Mouse (Mus musculus) macrophage (primary cell): ENCODE results near the gene Phldb1. TPM values are rescaled to one million over a fixed set of nuclear protein-coding genes. Genes with fewer than 3 reads are reported as not detected.

Experiments
- H3K27ac ChIP-seq: fragments of 350-480 bp; formaldehyde crosslinking; 2 replicates; pipeline ENCODE4 v1.9.0; 2021
- H3K36me3 ChIP-seq: fragments of 350-480 bp; formaldehyde crosslinking; 2 replicates; pipeline ENCODE4 v1.9.0; 2021; ENCODE audit errors: inconsistent target
- H3K4me3 ChIP-seq: fragments of 350-480 bp; formaldehyde crosslinking; 2 replicates; pipeline ENCODE4 v1.9.0; 2021; ENCODE audit errors: inconsistent target
- H3K79me2 ChIP-seq: fragments of 350-480 bp; formaldehyde crosslinking; 2 replicates; pipeline ENCODE4 v1.9.0; 2021; ENCODE audit errors: inconsistent target
- WGBS: methylation state at CpG from one replicate; pipeline ENCODE4 v1.1.7; 2026; ENCODE audit warnings: inconsistent platforms; ENCODE audit not compliant: missing documents; 5-methylcytosine and 5-hydroxymethylcytosine counted together
- polyA plus RNA-seq: library from polyadenylated mRNA; stranded (reverse); fragments of 250-400 nt; gene quantifications from 3 replicates; pipeline ENCODE4 v1.2.4, GENCODE M21; 2018; ENCODE audit warnings: inconsistent platforms

Gene Phldb1
- polyA plus RNA-seq, 1 experiment from 2014 or later: 2.4 TPM

GRCm38 (mm10) chr9:44721154-44721876 lies 13.7 kb downstream of the Phldb1 start:
- H3K36me3 ChIP-seq: no peaks in the 10 kb centered on the region
- WGBS: 2% methylated on average over 30 of the region's 40 CpGs
- no peaks in the 10 kb centered on the region for H3K79me2 ChIP-seq
- H3K27ac ChIP-seq: no peak overlapping the region
- peak overlapping the region; percentile 49 for H3K4me3 ChIP-seq

GRCm38 (mm10) chr9:44720358-44721153 lies 14.4 kb downstream of the Phldb1 start:
- 21% methylated on average over 9 of the region's 9 CpGs for WGBS
- H3K27ac ChIP-seq: no peak overlapping the region
- H3K36me3 ChIP-seq: no peaks in the 10 kb centered on the region

DNA sequence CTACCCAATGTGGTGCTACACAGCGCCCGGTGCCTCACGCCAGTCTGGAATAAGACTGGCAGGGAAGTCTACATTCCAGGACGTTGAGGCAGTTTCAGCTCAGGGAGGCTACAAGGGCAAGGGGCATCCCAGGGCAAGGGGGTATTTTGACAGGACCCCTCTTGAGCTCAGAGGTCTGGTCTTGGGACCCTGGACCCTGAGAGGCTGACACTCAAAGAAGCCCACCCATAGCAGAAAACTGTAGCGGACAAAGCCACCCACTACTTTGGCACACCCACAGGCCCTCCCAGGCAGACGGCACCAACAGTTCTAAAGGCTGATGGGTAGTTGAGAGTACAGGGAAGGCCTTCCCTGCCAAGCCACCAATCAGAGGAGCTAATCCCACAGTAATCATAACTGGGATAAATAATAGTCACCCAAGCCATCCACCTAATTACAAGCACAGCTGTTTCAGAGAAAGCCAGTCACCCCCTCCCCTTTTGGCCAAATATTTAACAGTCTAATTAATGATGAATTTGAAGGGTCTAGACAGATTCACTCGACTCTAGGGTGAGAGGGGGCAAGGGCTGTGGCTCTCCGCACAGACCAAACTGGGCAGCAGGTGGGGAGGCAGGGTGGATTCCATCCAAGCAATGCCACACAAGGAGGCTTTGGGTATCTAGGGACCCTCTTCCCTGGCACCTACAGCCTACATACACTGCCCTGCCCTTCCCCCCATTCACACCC lies 15.2 kb downstream of the Phldb1 start:
- H3K4me3 ChIP-seq: no peak overlapping the region

More at GRCm38 (mm10) chr9:44720358-44721153, 14.4 kb downstream of the Phldb1 start:
- Histone ChIP-seq H3K79me2 (no peaks in the 10 kb centered on the region), H3K4me3 (peak overlapping the region; percentile 49)

DNA sequence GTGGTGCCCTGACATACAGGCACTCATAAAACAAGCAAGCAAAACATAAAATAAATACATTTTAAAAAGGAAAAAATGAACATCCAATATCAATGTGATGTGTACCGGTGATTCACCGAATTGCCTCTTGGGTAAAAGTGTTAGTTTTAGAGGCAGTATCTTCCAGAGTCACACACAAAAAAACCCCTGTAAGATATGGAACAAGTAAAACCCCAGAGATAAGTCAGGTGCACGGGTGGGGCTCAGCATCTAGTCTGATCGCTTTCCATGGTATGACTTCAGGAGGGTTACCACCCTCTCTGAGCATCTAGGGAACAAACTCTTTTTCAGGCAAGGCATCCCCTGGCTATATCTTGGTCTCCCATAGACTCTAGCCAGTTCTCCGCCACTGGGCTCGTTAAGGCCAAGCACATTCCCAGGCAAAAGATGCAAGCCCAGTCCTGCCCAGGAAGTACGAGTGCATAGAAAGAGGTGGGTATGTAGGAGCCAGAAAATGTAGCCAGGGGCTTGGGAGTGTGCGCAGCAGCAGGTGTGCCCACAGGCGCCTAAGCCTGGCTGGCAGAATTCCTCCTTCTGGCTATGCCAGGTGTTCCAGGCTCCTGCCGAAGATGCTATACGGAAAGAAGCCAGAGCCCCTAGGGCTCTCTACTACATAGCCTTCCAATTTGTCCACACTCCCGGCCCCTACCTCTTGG lies 15.9 kb downstream of the Phldb1 start:
- Histone ChIP-seq H3K79me2 (no peaks in the 10 kb centered on the region), H3K27ac (no peak overlapping the region), H3K36me3 (no peaks in the 10 kb centered on the region), H3K4me3 (no peak overlapping the region)
- WGBS: 98% methylated on average over 12 of the region's 12 CpGs

More for the DNA sequence above, 15.2 kb downstream of the Phldb1 start:
- Histone ChIP-seq H3K79me2 (no peaks in the 10 kb centered on the region), H3K27ac (no peak overlapping the region), H3K36me3 (no peaks in the 10 kb centered on the region)
- 91% methylated on average over 7 of the region's 8 CpGs for WGBS

GRCm38 (mm10) chr9:44717822-44718242 lies 17.2 kb downstream of the Phldb1 start:
- H3K4me3 ChIP-seq: no peak overlapping the region
- no peak overlapping the region for H3K27ac ChIP-seq
- no peaks in the 10 kb centered on the region for H3K79me2 ChIP-seq
- no peaks in the 10 kb centered on the region for H3K36me3 ChIP-seq
- WGBS: 86% methylated on average over 10 of the region's 10 CpGs

DNA sequence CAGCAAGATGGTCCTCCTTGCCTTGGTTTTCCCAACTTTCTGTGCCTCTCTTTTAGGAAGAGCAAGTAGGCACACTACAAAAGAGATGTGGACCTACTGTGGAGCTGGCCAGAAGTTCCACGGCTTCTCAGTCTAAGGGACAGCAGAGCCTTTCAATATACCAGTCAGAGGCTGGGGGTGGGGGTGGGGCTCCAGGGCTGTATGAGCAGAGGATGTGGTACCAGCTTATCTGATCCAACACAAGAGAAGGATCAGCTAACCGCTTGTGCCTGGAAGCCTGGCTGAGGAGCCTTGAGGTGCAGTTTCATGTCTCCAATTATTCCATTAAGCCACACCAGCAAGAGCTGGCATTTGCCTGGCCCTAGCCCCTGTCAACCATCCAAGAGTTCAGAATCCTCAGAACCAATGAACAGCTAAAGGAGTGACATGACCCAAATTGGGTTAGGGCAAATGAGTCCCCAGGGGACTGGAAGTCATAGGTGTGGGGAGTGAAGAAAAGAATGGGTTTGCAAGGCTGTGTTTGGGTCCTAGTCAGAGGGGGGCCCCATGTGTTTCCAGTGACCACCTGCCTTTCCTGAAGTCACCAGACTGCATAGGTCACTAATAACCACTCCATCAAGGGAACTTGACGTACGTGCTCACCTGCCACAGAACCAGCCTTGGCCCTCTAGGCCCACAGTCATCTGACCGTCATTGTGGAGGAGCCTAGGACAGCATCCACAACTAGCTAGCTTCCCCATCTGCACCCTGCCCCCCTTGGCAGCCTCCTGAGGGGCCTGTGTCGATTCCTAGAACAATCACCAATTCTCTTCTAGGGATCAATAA lies 17.8 kb downstream of the Phldb1 start:
- no peaks in the 10 kb centered on the region for H3K79me2 ChIP-seq
- H3K4me3 ChIP-seq: no peak overlapping the region
- 83% methylated on average over 6 of the region's 6 CpGs for WGBS
- no peaks in the 10 kb centered on the region for H3K36me3 ChIP-seq
- no peak overlapping the region for H3K27ac ChIP-seq

DNA sequence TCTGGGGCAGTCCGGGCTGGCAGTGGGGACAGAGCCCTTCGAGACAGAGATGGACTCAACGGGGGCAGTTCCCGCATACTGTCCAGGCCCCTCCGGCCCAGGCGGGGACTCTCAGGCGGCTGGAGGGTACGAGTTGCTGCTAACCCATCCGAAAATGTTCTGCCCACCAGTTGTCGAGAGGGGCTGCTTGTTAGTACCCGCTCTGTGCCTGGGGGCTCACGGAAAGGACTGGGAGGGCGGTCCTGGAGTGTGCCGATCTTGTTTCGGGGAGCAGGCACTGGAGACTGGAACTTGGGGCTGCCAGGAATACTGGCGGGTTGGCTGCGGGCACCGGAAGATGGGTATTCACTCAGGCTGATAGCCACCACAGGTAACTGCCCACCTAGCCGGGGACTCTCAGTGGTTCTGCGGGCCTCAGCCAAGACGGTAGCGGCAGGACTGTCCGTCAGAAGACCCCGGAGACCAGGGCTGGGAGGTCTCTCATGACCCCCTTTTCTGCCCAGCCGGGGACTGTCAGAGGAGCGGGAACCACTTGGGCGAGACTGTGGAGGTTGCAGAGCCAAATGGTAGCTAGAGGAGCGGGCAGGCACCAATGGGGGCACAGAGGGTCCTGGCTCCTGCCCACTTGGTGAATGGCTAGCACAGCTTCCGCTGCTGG lies 19.2 kb downstream of the Phldb1 start:
- Histone ChIP-seq H3K27ac (no peak overlapping the region), H3K79me2 (no peaks in the 10 kb centered on the region), H3K36me3 (no peaks in the 10 kb centered on the region), H3K4me3 (no peak overlapping the region)
- 95% methylated on average over 28 of the region's 29 CpGs for WGBS

DNA sequence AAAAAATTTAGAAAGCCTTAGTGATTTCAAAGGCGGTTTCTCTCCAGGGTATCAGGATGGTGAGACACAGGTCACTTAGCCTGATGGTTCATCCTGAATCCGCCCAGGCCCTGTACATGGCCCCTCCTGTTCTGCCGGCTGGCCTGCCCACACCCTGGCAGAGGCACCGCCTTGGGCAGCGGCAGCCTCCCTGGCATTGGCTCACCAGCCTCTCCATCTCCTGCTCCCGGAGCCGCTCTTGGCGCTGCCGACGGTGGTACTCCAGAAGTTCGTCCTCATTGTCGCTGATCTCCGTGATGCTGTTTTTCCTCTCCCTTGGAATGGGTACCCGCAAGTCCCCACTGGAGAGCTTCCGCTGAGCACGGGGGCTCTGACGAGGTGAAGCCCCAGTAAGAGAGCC lies 19.9 kb downstream of the Phldb1 start:
- no peaks in the 10 kb centered on the region for H3K79me2 ChIP-seq
- no peaks in the 10 kb centered on the region for H3K36me3 ChIP-seq
- H3K4me3 ChIP-seq: no peak overlapping the region
- WGBS: 96% methylated on average over 17 of the region's 17 CpGs
- H3K27ac ChIP-seq: no peak overlapping the region

DNA sequence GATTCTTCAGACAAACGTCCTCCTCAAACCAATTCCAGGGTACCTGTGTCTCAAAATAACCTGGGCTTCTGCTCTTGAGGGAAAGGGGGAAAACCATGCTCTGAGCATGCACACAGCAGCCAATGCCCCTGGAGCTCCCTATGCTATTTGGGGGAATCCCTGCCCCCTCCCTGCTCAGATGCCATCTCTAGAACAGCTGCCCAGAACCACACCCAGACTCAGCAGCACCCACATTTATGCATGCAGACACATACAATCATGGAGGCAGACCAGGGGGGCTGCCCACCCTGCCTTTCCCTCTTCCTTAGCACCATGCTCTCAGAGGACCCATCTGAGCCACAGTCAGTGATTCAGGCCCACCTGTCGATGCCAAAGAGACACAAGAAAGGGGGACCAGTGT lies 21.4 kb downstream of the Phldb1 start:
- no peak overlapping the region for H3K4me3 ChIP-seq
- WGBS: 89% methylated on average over 2 of the region's 2 CpGs
- no peaks in the 10 kb centered on the region for H3K79me2 ChIP-seq
- H3K27ac ChIP-seq: no peak overlapping the region
- no peaks in the 10 kb centered on the region for H3K36me3 ChIP-seq

GRCm38 (mm10) chr9:44713080-44713479 lies 21.9 kb downstream of the Phldb1 start:
- Histone ChIP-seq H3K79me2 (no peaks in the 10 kb centered on the region), H3K4me3 (no peak overlapping the region), H3K36me3 (no peaks in the 10 kb centered on the region), H3K27ac (no peak overlapping the region)
- WGBS: 96% methylated on average over 6 of the region's 6 CpGs

GRCm38 (mm10) chr9:44711602-44712001 lies 23.4 kb downstream of the Phldb1 start:
- H3K79me2 ChIP-seq: no peaks in the 10 kb centered on the region
- H3K27ac ChIP-seq: no peak overlapping the region
- H3K4me3 ChIP-seq: no peak overlapping the region
- no peaks in the 10 kb centered on the region for H3K36me3 ChIP-seq
- WGBS: 93% methylated on average over 17 of the region's 17 CpGs

DNA sequence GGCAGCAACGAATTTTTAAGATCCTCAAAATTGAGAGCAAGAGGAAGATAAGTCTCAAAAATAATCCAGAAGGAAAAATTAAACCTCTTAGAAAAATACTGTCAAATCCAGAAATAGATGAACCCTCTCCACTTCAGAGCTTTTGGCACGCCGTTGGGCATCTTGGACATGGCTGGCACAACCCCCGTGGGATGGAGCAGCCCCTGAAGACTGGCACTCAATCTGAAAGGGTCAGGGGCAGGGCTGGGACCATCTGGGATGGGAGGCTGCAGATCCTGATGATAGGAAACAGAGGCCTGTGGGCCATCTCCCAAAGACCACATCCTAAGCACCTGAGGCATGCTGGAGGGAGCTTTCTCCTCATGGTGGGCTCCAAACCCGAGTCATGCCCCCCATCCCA lies 24.8 kb downstream of the Phldb1 start:
- WGBS: 88% methylated on average over 5 of the region's 5 CpGs
- Histone ChIP-seq H3K27ac (no peak overlapping the region), H3K79me2 (no peaks in the 10 kb centered on the region), H3K36me3 (no peaks in the 10 kb centered on the region), H3K4me3 (no peak overlapping the region)

GRCm38 (mm10) chr9:44709600-44709999 lies 25.4 kb downstream of the Phldb1 start:
- no peaks in the 10 kb centered on the region for H3K36me3 ChIP-seq
- H3K79me2 ChIP-seq: no peaks in the 10 kb centered on the region
- no peak overlapping the region for H3K27ac ChIP-seq
- 100% methylated on average over 2 of the region's 2 CpGs for WGBS
- no peak overlapping the region for H3K4me3 ChIP-seq
